Mouse (Mus musculus) neural tube, embryonic 14.5 days (tissue): ENCODE data around the gene Mrpl48. TPM values are rescaled to one million over a fixed set of nuclear protein-coding genes. Genes with fewer than 3 reads are reported as not detected.

Experiments
- ATAC-seq: fragments of 200-750 bp; cut with Nextera tagmentation; 2 replicates; pipeline ENCODE4 v1.8.0; 2017; ENCODE audit warnings: low read depth, mild to moderate bottlenecking, moderate TSS enrichment, moderate library complexity
- H3K27ac ChIP-seq: fragments of 300-500 bp; sonication (generic); 2 replicates; pipeline ENCODE4 v1.5.1; 2014; ENCODE audit warnings: low read depth, mild to moderate bottlenecking, control low read depth, low read length, moderate library complexity, mixed read lengths
- H3K27me3 ChIP-seq: fragments of 300-500 bp; sonication (generic); 2 replicates; pipeline ENCODE4 v1.6.1; 2014; ENCODE audit warnings: low read length; ENCODE audit not compliant: control insufficient read depth, insufficient read depth
- H3K36me3 ChIP-seq: fragments of 300-500 bp; sonication (generic); 2 replicates; pipeline ENCODE4 v1.6.1; 2014; ENCODE audit warnings: low read length, mixed read lengths; ENCODE audit not compliant: control insufficient read depth, insufficient read depth
- H3K4me1 ChIP-seq: fragments of 300-500 bp; sonication (generic); 2 replicates; pipeline ENCODE4 v1.6.1; 2014; ENCODE audit warnings: low read length; ENCODE audit not compliant: control insufficient read depth, insufficient read depth
- H3K4me2 ChIP-seq: fragments of 300-500 bp; sonication (generic); 2 replicates; pipeline ENCODE4 v1.6.1; 2014; ENCODE audit warnings: mild to moderate bottlenecking, low read depth, low read length, control low read depth
- H3K4me3 ChIP-seq: fragments of 300-500 bp; sonication (generic); 2 replicates; pipeline ENCODE4 v1.5.1; 2014; ENCODE audit warnings: low read depth, low read length, control low read depth, mixed read lengths
- H3K9ac ChIP-seq: fragments of 300-500 bp; sonication (generic); replicated peaks from 2 replicates; pipeline ENCODE4 v1.6.1; 2014; ENCODE audit warnings: low read depth, mild to moderate bottlenecking, control low read depth, low read length, mixed read lengths
- H3K9me3 ChIP-seq: fragments of 300-500 bp; sonication (generic); 2 replicates; pipeline ENCODE4 v1.6.1; 2016; ENCODE audit warnings: low read length; ENCODE audit not compliant: control insufficient read depth
- WGBS: fragments of 180-500 bp; shearing (Covaris S2); extraction: QIAGEN DNeasy Blood & Tissue Kit; methylation state at CpG from one replicate; pipeline ENCODE4 v1.1.7; 2014; 5-methylcytosine and 5-hydroxymethylcytosine counted together
- polyA plus RNA-seq: library from polyadenylated mRNA; unstranded; fragments of >200 nt; fragmentation: Nextera tagmentation; extraction: Ambion mirVana; gene quantifications from 2 replicates; pipeline ENCODE4 v1.2.1, GENCODE M21; 2014

Mrpl48 gene
- polyA plus RNA-seq, 1 experiment from 2014 or later: 88.7 TPM

- H3K4me1 ChIP-seq: no peaks in the 10 kb centered on the region
- no peak for ATAC-seq
- H3K9ac ChIP-seq: no peak overlapping the region
- peak overlapping the region; percentile 81 for H3K27ac ChIP-seq
- no peaks in the 10 kb centered on the region for H3K36me3 ChIP-seq
- WGBS: 5% methylated on average over 2 of the region's 2 CpGs
- H3K4me3 ChIP-seq: peak overlapping the region; percentile 47
- no peaks in the 10 kb centered on the region for H3K9me3 ChIP-seq
- H3K4me2 ChIP-seq: peak overlapping the region; percentile 56
- H3K27me3 ChIP-seq: no peaks in the 10 kb centered on the region
These were observed 16.6 kb downstream of the Mrpl48 start for GRCm38 (mm10) chr7:100591522-100591852.

- no peaks in the 10 kb centered on the region for H3K27me3 ChIP-seq
- H3K4me1 ChIP-seq: no peaks in the 10 kb centered on the region
- H3K36me3 ChIP-seq: no peaks in the 10 kb centered on the region
- peak overlapping the region; percentile 64 for H3K9ac ChIP-seq
- peak overlapping the region; percentile 56 for H3K4me2 ChIP-seq
- WGBS: under 1% methylated on average over 19 of the region's 20 CpGs
- H3K9me3 ChIP-seq: no peaks in the 10 kb centered on the region
- peak overlapping the region; percentile 47 for H3K4me3 ChIP-seq
- peak; percentile 96 for ATAC-seq
- H3K27ac ChIP-seq: peak overlapping the region; percentile 81
These were observed 17.1 kb downstream of the Mrpl48 start for GRCm38 (mm10) chr7:100590845-100591521.

GRCm38 (mm10) chr7:100590504-100590844, 17.6 kb downstream of the Mrpl48 start:
- peak; percentile 19 for ATAC-seq
- H3K27me3 ChIP-seq: no peaks in the 10 kb centered on the region
- peak overlapping the region; percentile 56 for H3K4me2 ChIP-seq
- peak overlapping the region; percentile 64 for H3K9ac ChIP-seq
- no peaks in the 10 kb centered on the region for H3K9me3 ChIP-seq
- H3K27ac ChIP-seq: peak overlapping the region; percentile 81
- H3K4me3 ChIP-seq: peak overlapping the region; percentile 47
- no peaks in the 10 kb centered on the region for H3K36me3 ChIP-seq
- 47% methylated on average over 7 of the region's 7 CpGs for WGBS
- no peaks in the 10 kb centered on the region for H3K4me1 ChIP-seq

DNA sequence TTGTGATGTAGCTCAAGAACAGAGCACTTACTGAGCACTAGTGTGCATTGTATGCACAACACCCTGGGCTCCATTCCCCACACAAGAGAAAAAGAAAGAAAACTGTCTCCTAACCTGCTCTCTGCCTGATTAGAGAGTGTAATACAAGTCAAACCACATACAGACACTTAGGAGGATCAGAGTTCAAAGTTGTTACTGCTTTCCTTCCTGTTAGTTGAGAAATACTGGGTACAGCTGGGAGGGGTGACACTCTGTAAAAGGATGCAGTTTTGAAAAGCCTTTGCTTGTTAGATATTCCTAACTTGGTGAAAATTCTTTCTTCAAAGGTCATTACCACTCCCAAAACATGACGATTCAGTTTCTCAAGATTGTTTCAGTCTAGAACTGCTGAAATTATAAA, 18.3 kb downstream of the Mrpl48 start:
- 78% methylated on average over 1 of the region's 1 CpGs for WGBS
- no peaks in the 10 kb centered on the region for H3K9me3 ChIP-seq

GRCm38 (mm10) chr7:100582727-100583236, 25.3 kb downstream of the Mrpl48 start:
- Histone ChIP-seq H3K9ac (peak overlapping the region; percentile 57), H3K27ac (peak overlapping the region; percentile 90), H3K4me3 (peak overlapping the region; percentile 39), H3K9me3 (no peaks in the 10 kb centered on the region), H3K36me3 (no peaks in the 10 kb centered on the region), H3K4me2 (peak overlapping the region; percentile 46), H3K27me3 (no peaks in the 10 kb centered on the region), H3K4me1 (0 out of 2 replicates have a peak, but pooled peaks cover 2% of the 10 kb centered on the region)
- WGBS: under 1% methylated on average over 31 of the region's 31 CpGs
- ATAC-seq: peak; percentile 97

More for the DNA sequence above, 18.3 kb downstream of the Mrpl48 start:
- no peak overlapping the region for H3K4me2 ChIP-seq
- ATAC-seq: no peak
- H3K27me3 ChIP-seq: no peaks in the 10 kb centered on the region
- no peak overlapping the region for H3K27ac ChIP-seq
- H3K9ac ChIP-seq: no peak overlapping the region
- H3K4me3 ChIP-seq: no peak overlapping the region
- H3K4me1 ChIP-seq: no peaks in the 10 kb centered on the region
- H3K36me3 ChIP-seq: no peaks in the 10 kb centered on the region

DNA sequence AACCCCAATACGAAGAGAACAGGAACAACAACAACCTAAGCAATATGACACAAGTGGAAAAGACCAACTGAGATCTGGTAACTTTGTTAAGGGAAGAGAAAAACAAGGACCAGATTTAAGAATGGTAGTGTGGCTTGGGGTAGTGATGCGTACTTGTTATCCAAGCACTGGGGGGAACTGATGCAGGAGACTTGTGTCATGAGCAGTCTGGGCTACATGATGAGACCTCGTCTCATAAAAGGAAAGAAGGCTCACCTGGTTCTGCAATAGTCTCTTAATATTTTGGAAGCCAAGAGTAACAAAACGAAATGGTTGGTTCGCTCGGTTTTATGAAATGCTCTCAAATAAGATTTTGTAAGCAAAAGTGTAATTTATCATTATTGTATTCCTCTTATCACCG, 25.9 kb downstream of the Mrpl48 start:
- no peaks in the 10 kb centered on the region for H3K27me3 ChIP-seq
- H3K9me3 ChIP-seq: no peaks in the 10 kb centered on the region
- no peak overlapping the region for H3K27ac ChIP-seq
- 36% methylated on average over 7 of the region's 7 CpGs for WGBS
- peak overlapping the region; percentile 57; the same call in 1 of the 2 replicates for H3K9ac ChIP-seq
- ATAC-seq: no peak
- H3K4me3 ChIP-seq: peak overlapping the region; percentile 39
- peak overlapping the region; percentile 46 for H3K4me2 ChIP-seq
- H3K36me3 ChIP-seq: no peaks in the 10 kb centered on the region
- H3K4me1 ChIP-seq: 0 out of 2 replicates have a peak, but pooled peaks cover 2% of the 10 kb centered on the region

DNA sequence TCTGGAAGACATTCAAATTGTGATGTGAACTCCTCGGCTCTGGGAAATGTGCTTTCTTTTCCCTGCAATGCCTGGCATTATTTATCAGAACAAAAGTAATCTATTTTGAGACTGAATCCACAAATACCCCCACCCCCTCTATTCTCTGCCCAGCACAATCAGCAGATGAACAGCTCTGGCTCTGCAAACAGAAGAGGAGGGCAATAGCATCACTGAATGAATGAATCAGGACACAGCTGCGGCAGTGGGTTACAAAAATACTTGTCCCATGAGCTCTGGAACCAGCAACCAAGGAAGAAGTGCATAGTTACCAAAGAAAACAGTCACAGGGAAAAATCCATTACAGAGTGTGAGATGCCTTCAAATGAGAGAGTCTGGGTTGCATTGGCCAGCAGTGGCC, 29.3 kb downstream of the Mrpl48 start:
- Histone ChIP-seq H3K9me3 (no peaks in the 10 kb centered on the region), H3K27me3 (no peaks in the 10 kb centered on the region), H3K4me2 (no peak overlapping the region), H3K4me3 (no peak overlapping the region), H3K9ac (no peak overlapping the region), H3K27ac (no peak overlapping the region), H3K4me1 (0 out of 2 replicates have a peak, but pooled peaks cover 2% of the 10 kb centered on the region), H3K36me3 (no peaks in the 10 kb centered on the region)
- 69% methylated on average over 2 of the region's 2 CpGs for WGBS
- no peak for ATAC-seq

DNA sequence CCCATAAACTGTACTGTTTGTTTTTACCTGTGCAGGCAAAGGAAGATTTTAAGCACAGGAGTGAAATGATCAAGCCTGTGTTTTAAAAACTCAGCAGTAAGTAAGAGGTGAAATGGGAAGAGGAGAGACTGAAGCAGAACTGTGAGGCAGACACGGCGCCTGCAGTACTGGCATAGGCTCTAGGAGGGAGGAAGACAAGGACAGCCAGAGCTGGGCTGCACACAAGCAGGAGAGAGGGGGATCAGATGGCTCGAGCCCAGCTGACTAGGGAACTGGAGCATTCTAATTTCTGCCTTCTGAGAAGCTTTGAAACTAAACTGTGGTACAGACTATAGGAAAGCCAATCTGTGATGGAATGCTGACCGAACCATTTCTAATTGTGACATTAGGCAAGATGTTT, 35.4 kb downstream of the Mrpl48 start:
- H3K9ac ChIP-seq: no peak overlapping the region
- no peak for ATAC-seq
- H3K4me3 ChIP-seq: no peak overlapping the region
- H3K4me1 ChIP-seq: no peaks in the 10 kb centered on the region
- 91% methylated on average over 4 of the region's 4 CpGs for WGBS
- no peaks in the 10 kb centered on the region for H3K9me3 ChIP-seq
- H3K27ac ChIP-seq: no peak overlapping the region
- no peak overlapping the region for H3K4me2 ChIP-seq
- no peaks in the 10 kb centered on the region for H3K36me3 ChIP-seq
- no peaks in the 10 kb centered on the region for H3K27me3 ChIP-seq

DNA sequence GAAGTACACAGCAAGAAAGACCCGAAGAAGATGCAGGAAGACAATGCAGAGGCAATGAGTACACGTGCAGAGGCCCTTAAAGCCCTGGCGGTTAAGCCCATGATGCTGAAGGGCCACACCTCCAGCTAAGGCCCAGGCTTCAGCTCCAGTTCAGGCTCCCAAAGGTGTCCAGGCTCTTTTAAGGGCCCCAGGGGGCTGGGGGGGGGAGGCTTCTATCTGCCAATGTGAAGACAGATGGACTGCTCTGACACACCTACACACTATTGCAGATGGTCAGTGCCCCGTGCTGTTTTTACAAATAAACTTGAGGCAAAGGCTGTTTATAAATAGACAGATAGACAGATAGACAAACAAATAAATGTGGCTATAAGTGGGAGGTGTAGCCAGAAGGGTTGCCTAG, 36.0 kb downstream of the Mrpl48 start:
- Histone ChIP-seq H3K36me3 (no peaks in the 10 kb centered on the region), H3K27me3 (no peaks in the 10 kb centered on the region), H3K27ac (no peak overlapping the region), H3K9ac (no peak overlapping the region), H3K4me2 (no peak overlapping the region), H3K4me3 (no peak overlapping the region), H3K4me1 (no peaks in the 10 kb centered on the region), H3K9me3 (no peaks in the 10 kb centered on the region)
- ATAC-seq: no peak
- 85% methylated on average over 4 of the region's 4 CpGs for WGBS
